Mouse (Mus musculus) CH12.LX (cell line): Measurements from ENCODE around the gene Itpka. TPM values are rescaled to one million over a fixed set of nuclear protein-coding genes. Genes with fewer than 3 reads are reported as not detected.
"Not testable (repeated sequence)": the region's sequence is repeated elsewhere in the genome, so short reads cannot be mapped to it uniquely, and the experiment has no call there.

Source experiments
- DNase-seq: peaks from one replicate; pipeline ENCODE4 v3.0.0-alpha.2; 2013; ENCODE audit errors: extremely low read depth
- H3K27ac ChIP-seq: 2 replicates; pipeline ENCODE4 v1.5.1; 2012; ENCODE audit warnings: low read depth, mild to moderate bottlenecking, control low read depth, moderate library complexity; ENCODE audit not compliant: insufficient read depth
- H3K27me3 ChIP-seq: replicated peaks from 2 replicates; pipeline ENCODE3; 2012; ENCODE audit warnings: inconsistent platforms
- H3K36me3 ChIP-seq, 2 experiments: replicated peaks in 1 of 2; 2 replicates each; pipeline versions ENCODE3 to v1.6.1; 2012; ENCODE audit warnings: inconsistent platforms in 1 of 2, low read length in 1 of 2, mild to moderate bottlenecking in 1 of 2, mixed read lengths in 1 of 2, moderate library complexity in 1 of 2; ENCODE audit not compliant: control insufficient read depth in 1 of 2, insufficient read depth in 1 of 2
- H3K4me1 ChIP-seq, 2 experiments: 2 replicates each; pipeline ENCODE4 v1.6.1; 2012; ENCODE audit warnings: inconsistent platforms in 1 of 2, moderate library complexity in 1 of 2; ENCODE audit not compliant: insufficient read depth in 2 of 2, control insufficient read depth in 1 of 2
- H3K4me2 ChIP-seq: 2 replicates; pipeline ENCODE4 v1.6.1; 2012; ENCODE audit warnings: low read depth, mild to moderate bottlenecking, control low read depth; ENCODE audit not compliant: poor library complexity, insufficient read depth, severe bottlenecking
- H3K4me3 ChIP-seq, 3 experiments: fragments of 150-350 bp in 1 of 3; sonication (generic) in 1 of 3; replicated peaks in 1 of 3; 2 replicates each; pipeline versions ENCODE3 to v1.5.1; 2011 to 2012; ENCODE audit warnings: low read depth in 2 of 3, low read length in 2 of 3, mild to moderate bottlenecking in 2 of 3, moderate library complexity in 2 of 3, control low read depth in 1 of 3, improper control_type of control experiment in 1 of 3, inconsistent platforms in 1 of 3, mixed read lengths in 1 of 3; ENCODE audit not compliant: poor library complexity in 1 of 3
- H3K79me2 ChIP-seq: replicated peaks from 2 replicates; pipeline ENCODE4 v1.6.1; 2012; ENCODE audit warnings: mild to moderate bottlenecking, moderate library complexity; ENCODE audit not compliant: control insufficient read depth, poor library complexity, insufficient read depth, severe bottlenecking; ENCODE audit errors: extremely low read depth
- H3K9ac ChIP-seq: 2 replicates; pipeline ENCODE4 v1.6.1; 2012; ENCODE audit warnings: low read depth, mild to moderate bottlenecking, control low read depth, moderate library complexity; ENCODE audit not compliant: insufficient read depth
- H3K9me3 ChIP-seq: replicated peaks from 2 replicates; pipeline ENCODE3; 2012; ENCODE audit warnings: low read length, inconsistent platforms, mixed read lengths
- BHLHE40 ChIP-seq: IDR thresholded peaks from 2 replicates; pipeline ENCODE4 v1.6.1; 2011; ENCODE audit warnings: mild to moderate bottlenecking, low read depth, low read length, improper control_type of control experiment
- CHD1 ChIP-seq: IDR thresholded peaks from 2 replicates; pipeline ENCODE4 v1.6.1; 2012; ENCODE audit warnings: low read depth, low read length, improper control_type of control experiment, inconsistent platforms
- CTCF ChIP-seq, 2 experiments: IDR thresholded peaks in 1 of 2; conservative IDR thresholded peaks in 1 of 2; 2 replicates each; pipeline ENCODE4 v1.5.1; 2011 to 2012; ENCODE audit warnings: low read depth in 2 of 2, low read length in 2 of 2, improper control_type of control experiment in 1 of 2, inconsistent platforms in 1 of 2, mild to moderate bottlenecking in 1 of 2, moderate library complexity in 1 of 2
- ELF1 ChIP-seq: IDR thresholded peaks from 2 replicates; pipeline ENCODE4 v1.6.1; 2014; ENCODE audit warnings: low read depth, mild to moderate bottlenecking, inconsistent platforms, low read length, improper control_type of control experiment
- EP300 ChIP-seq: IDR thresholded peaks from 2 replicates; pipeline ENCODE4 v1.6.1; 2011; ENCODE audit warnings: low read length, improper control_type of control experiment
- GABPA ChIP-seq: IDR thresholded peaks from 2 replicates; pipeline ENCODE4 v1.6.1; 2012; ENCODE audit warnings: low read depth, low read length, improper control_type of control experiment, inconsistent platforms; ENCODE audit not compliant: insufficient replicate concordance
- HCFC1 ChIP-seq: IDR thresholded peaks from 2 replicates; pipeline ENCODE4 v1.6.1; 2012; ENCODE audit warnings: low read depth, mild to moderate bottlenecking, inconsistent platforms, low read length, improper control_type of control experiment
- IRF4 ChIP-seq: IDR thresholded peaks from 2 replicates; pipeline ENCODE4 v1.6.1; 2014; ENCODE audit warnings: low read depth, mild to moderate bottlenecking, inconsistent platforms, low read length, improper control_type of control experiment
- JUN ChIP-seq: IDR thresholded peaks from 2 replicates; pipeline ENCODE4 v1.6.1; 2011; ENCODE audit warnings: low read depth, mild to moderate bottlenecking, low read length, improper control_type of control experiment, moderate library complexity; ENCODE audit not compliant: insufficient read depth
- JUND ChIP-seq: conservative IDR thresholded peaks from 2 replicates; pipeline ENCODE4 v1.6.1; 2011; ENCODE audit warnings: low read depth, low read length, improper control_type of control experiment
- KAT2A ChIP-seq: IDR thresholded peaks from 2 replicates; pipeline ENCODE4 v1.6.1; 2012; ENCODE audit warnings: low read length, improper control_type of control experiment, inconsistent platforms; ENCODE audit not compliant: insufficient replicate concordance
- MAFK ChIP-seq: IDR thresholded peaks from 2 replicates; pipeline ENCODE4 v1.6.1; 2011; ENCODE audit warnings: low read length, improper control_type of control experiment; ENCODE audit not compliant: insufficient replicate concordance
- MAX ChIP-seq: IDR thresholded peaks from 2 replicates; pipeline ENCODE4 v1.6.1; 2011; ENCODE audit warnings: low read length, improper control_type of control experiment
- MXI1 ChIP-seq: IDR thresholded peaks from 2 replicates; pipeline ENCODE4 v1.6.1; 2011; ENCODE audit warnings: mild to moderate bottlenecking, low read depth, low read length, improper control_type of control experiment
- MYC ChIP-seq: IDR thresholded peaks from 2 replicates; pipeline ENCODE4 v1.6.1; 2011; ENCODE audit warnings: low read depth, mild to moderate bottlenecking, improper control_type of control experiment, low read length
- NRF1 ChIP-seq: IDR thresholded peaks from 2 replicates; pipeline ENCODE4 v1.6.1; 2014; ENCODE audit warnings: low read depth, mild to moderate bottlenecking, inconsistent platforms, low read length, improper control_type of control experiment, moderate library complexity
- POLR2A ChIP-seq: IDR thresholded peaks from 2 replicates; pipeline ENCODE4 v1.6.1; 2011; ENCODE audit warnings: low read depth, mild to moderate bottlenecking, improper control_type of control experiment, low read length
- POLR2AphosphoS2 ChIP-seq: IDR thresholded peaks from 2 replicates; pipeline ENCODE4 v1.6.1; 2011; ENCODE audit warnings: low read depth, low read length, improper control_type of control experiment
- RAD21 ChIP-seq: IDR thresholded peaks from 2 replicates; pipeline ENCODE4 v1.6.1; 2011; ENCODE audit warnings: low read depth, mild to moderate bottlenecking, low read length, improper control_type of control experiment, moderate library complexity
- RCOR1 ChIP-seq: conservative IDR thresholded peaks from 2 replicates; pipeline ENCODE4 v1.6.1; 2012; ENCODE audit warnings: low read depth, mild to moderate bottlenecking, inconsistent platforms, low read length, improper control_type of control experiment
- SIN3A ChIP-seq: IDR thresholded peaks from 2 replicates; pipeline ENCODE4 v1.6.1; 2012; ENCODE audit warnings: low read length, improper control_type of control experiment, inconsistent platforms
- SMC3 ChIP-seq: IDR thresholded peaks from 2 replicates; pipeline ENCODE4 v1.6.1; 2011; ENCODE audit warnings: low read depth, low read length, improper control_type of control experiment
- TCF12 ChIP-seq: IDR thresholded peaks from 2 replicates; pipeline ENCODE4 v1.6.1; 2014; ENCODE audit warnings: low read depth, mild to moderate bottlenecking, inconsistent platforms, low read length, improper control_type of control experiment
- UBTF ChIP-seq: IDR thresholded peaks from 2 replicates; pipeline ENCODE4 v1.6.1; 2012; ENCODE audit warnings: low read depth, mild to moderate bottlenecking, inconsistent platforms, low read length, improper control_type of control experiment, moderate library complexity
- USF1 ChIP-seq: IDR thresholded peaks from 2 replicates; pipeline ENCODE4 v1.6.1; 2014; ENCODE audit warnings: low read depth, mild to moderate bottlenecking, inconsistent platforms, low read length, improper control_type of control experiment
- ZC3H11A ChIP-seq: IDR thresholded peaks from 2 replicates; pipeline ENCODE4 v1.6.1; 2012; ENCODE audit warnings: low read depth, mild to moderate bottlenecking, inconsistent platforms, low read length, improper control_type of control experiment
- ZKSCAN1 ChIP-seq: IDR thresholded peaks from 2 replicates; pipeline ENCODE4 v1.6.1; 2012; ENCODE audit warnings: low read depth, inconsistent platforms, low read length, improper control_type of control experiment, borderline replicate concordance
- ZMIZ1 ChIP-seq: IDR thresholded peaks from 2 replicates; pipeline ENCODE4 v1.6.1; 2012; ENCODE audit warnings: low read depth, mild to moderate bottlenecking, inconsistent platforms, low read length, improper control_type of control experiment
- dilution Hi-C: fragments of 300-500 bp; cut with MboI; formaldehyde crosslinking; loops from 2 replicates; pipeline ENCODE4 v1.14.3; 2020; ENCODE audit warnings: low sequenced_read_pairs; ENCODE audit not compliant: extremely low pct_unique_long_range_greater_than_20kb, extremely low pct_ligation_motif_present
- in situ Hi-C: fragments of 300-500 bp; cut with MboI; formaldehyde crosslinking; loops from 3 replicates; pipeline ENCODE4 v1.14.3; 2019; ENCODE audit warnings: low sequenced_read_pairs, low pct_ligation_motif_present, low pct_unique_long_range_greater_than_20kb, mixed read lengths
- polyA plus RNA-seq: library from polyadenylated mRNA; unstranded; fragments of >175 nt; gene quantifications from 2 replicates; pipeline ENCODE4 v1.2.1, GENCODE M21; 2012; ENCODE audit warnings: low read depth; ENCODE audit not compliant: insufficient read length
- total RNA-seq, 2 experiments: library from RNA; depleted of rRNA; stranded (reverse); fragments of 300-350 nt in 1 of 2; fragments of >200 nt in 1 of 2; gene quantifications; 2 replicates each; pipeline ENCODE4 v1.2.3; 2012 to 2014

The Itpka gene
- total and polyA plus RNA-seq, 3 experiments = 0.34 to 0.54 (median 0.39) TPM

DNA sequence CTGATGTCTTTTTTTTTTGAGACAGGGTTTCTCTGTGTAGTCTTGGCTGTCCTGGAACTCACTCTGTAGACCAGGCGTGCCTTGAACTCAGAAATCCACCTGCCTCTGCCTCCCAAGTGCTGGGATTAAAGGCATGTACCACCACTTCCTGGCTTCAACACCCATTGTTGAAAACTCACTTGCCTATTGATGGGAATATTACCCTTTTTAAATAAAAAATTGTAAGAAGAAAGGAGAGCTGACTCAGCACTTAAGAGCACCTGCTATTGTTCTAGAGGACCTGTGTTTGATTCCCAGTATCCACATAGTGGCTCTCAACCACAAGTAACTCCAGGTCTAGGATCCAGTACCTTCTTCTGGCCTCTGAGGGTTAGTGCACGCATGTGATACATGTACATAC lies 26.3 kb upstream of the Itpka start:
- H3K36me3 ChIP-seq = peaks cover 23 to 80% of the 10 kb centered on the region in 2 experiments
- H3K4me3 ChIP-seq, H3K27me3 ChIP-seq, H3K9ac ChIP-seq, H3K4me1 ChIP-seq, DNase-seq, H3K27ac ChIP-seq, H3K4me2 ChIP-seq, in situ Hi-C loops, H3K79me2 ChIP-seq, dilution Hi-C loops, H3K9me3 ChIP-seq: not testable (repeated sequence)
- TF ChIP-seq MAFK = peak; percentile 79

DNA sequence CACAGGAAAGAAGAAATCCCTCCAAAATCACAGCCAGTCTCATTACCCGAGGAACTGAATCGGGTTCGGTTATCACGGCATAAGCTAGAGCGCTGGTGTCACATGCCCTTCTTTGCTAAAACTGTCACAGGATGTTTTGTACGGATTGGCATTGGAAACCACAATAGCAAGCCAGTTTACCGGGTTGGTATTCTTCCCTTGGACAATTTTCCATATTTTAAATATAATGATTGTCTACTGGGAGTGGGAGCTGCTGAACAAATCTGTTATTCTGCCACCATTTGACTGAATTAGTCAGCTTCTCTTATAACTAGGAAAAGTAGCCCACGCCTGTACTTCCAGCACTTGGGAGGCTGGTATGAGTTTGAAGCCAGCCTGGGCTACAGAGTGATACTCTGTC lies 21.1 kb upstream of the Itpka start:
- dilution Hi-C loops = no loop called here

DNA sequence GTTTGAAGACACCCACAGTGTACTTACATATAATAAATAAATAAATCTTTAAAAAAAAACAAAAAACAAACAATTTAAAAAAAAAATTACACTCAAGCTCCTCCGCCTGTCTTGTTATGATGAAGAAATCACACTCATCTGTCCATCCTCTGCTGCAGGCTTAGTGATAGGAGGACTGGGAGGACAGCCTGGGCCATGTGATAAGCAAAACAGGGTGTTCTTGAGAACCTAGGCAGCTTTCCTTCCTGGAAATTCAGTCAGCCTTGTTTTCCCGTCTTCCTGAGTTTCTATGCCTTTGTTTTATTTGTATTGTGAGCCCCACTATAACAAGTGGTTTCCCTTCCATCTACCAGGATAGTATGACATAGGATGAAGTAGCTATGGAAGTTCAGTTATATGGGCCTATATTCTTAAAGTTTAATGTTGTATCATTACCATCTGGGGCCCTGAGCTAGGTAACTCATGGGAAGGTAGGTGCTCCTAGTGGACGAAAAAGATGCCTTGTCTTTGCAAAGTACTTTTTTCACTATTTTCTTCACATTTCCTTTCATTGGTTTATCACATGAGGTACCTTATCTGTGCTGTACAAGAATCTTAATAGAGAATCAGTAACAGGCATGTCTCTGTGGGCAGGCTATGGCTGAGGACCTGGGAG lies 14.2 kb upstream of the Itpka start:
- no peaks in the 10 kb centered on the region for H3K4me1 ChIP-seq
- in situ Hi-C loops (no loop called here), dilution Hi-C loops (no loop called here)
- H3K27me3 ChIP-seq = no peaks in the 10 kb centered on the region
- DNase-seq = no peak
- H3K4me3 ChIP-seq = no peak overlapping the region
- peaks cover 60 to 89% of the 10 kb centered on the region in 2 experiments for H3K36me3 ChIP-seq
- H3K9me3 ChIP-seq = no peaks in the 10 kb centered on the region
- no peak overlapping the region for H3K27ac ChIP-seq
- no peak overlapping the region for H3K4me2 ChIP-seq
- no peaks in the 10 kb centered on the region for H3K79me2 ChIP-seq
- H3K9ac ChIP-seq = no peak overlapping the region
- TF ChIP-seq SIN3A = no peak
- no peak for TF ChIP-seq NRF1
- no peak for TF ChIP-seq KAT2A
- no peak for TF ChIP-seq MAX
- no peak for TF ChIP-seq EP300
- TF ChIP-seq ZKSCAN1 = no peak
- TF ChIP-seq ELF1 = no peak
- TF ChIP-seq CTCF (conservative IDR thresholded peaks at IDR 0.05 in 1 of 2, IDR thresholded peaks at IDR 0.05 in 1 of 2; ENCODE audit: low read depth in 2 of 2, low read length in 2 of 2) = no peak
- no peak for TF ChIP-seq MXI1
- no peak for TF ChIP-seq MAFK
- no peak for TF ChIP-seq IRF4
- TF ChIP-seq JUN = no peak
- TF ChIP-seq BHLHE40 = no peak
- no peak for TF ChIP-seq GABPA
- TF ChIP-seq ZC3H11A = no peak
- TF ChIP-seq SMC3 = no peak
- TF ChIP-seq ZMIZ1 = no peak
- TF ChIP-seq HCFC1 = no peak

More for the DNA sequence above, 21.1 kb upstream of the Itpka start:
- Histone ChIP-seq H3K4me1 (no peaks in the 10 kb centered on the region), H3K4me2 (no peak overlapping the region), H3K27me3 (no peaks in the 10 kb centered on the region), H3K4me3 (no peak overlapping the region), H3K9ac (no peak overlapping the region), H3K27ac (no peak overlapping the region), H3K9me3 (no peaks in the 10 kb centered on the region), H3K36me3 (peaks cover 41 to 85% of the 10 kb centered on the region in 2 experiments), H3K79me2 (no peaks in the 10 kb centered on the region)
- DNase-seq = no peak
- no peak for TF ChIP-seq UBTF
- TF ChIP-seq USF1 = no peak
- TF ChIP-seq RAD21 = no peak
- TF ChIP-seq POLR2A = no peak
- TF ChIP-seq MXI1 = no peak
- no peak for TF ChIP-seq MYC
- no peak for TF ChIP-seq ZKSCAN1
- TF ChIP-seq MAFK = no peak
- TF ChIP-seq JUND = no peak
- TF ChIP-seq POLR2AphosphoS2 = no peak
- TF ChIP-seq SMC3 = no peak
- TF ChIP-seq RCOR1 = no peak
- TF ChIP-seq CTCF (conservative IDR thresholded peaks at IDR 0.05 in 1 of 2, IDR thresholded peaks at IDR 0.05 in 1 of 2; ENCODE audit: low read depth in 2 of 2, low read length in 2 of 2) = no peak
- TF ChIP-seq JUN = no peak
- no peak for TF ChIP-seq CHD1
- no peak for TF ChIP-seq ZMIZ1
- TF ChIP-seq TCF12 = no peak
- TF ChIP-seq NRF1 = no peak
- no peak for TF ChIP-seq ZC3H11A
- in situ Hi-C loops = no loop called here
